Mouse (Mus musculus) heart, postnatal 0 days (tissue): ENCODE measurements around the gene Mfn2. TPM values are rescaled to one million over a fixed set of nuclear protein-coding genes. Genes with fewer than 3 reads are reported as not detected.

Experiments
- ATAC-seq: fragments of 200-750 bp; cut with Nextera tagmentation; 2 replicates; pipeline ENCODE4 v1.8.0; 2017; ENCODE audit warnings: low read depth, moderate number of reproducible peaks, moderate library complexity; ENCODE audit not compliant: insufficient read depth
- DNase-seq: peaks from one replicate; pipeline ENCODE4 v3.0.0-alpha.2; 2016; ENCODE audit warnings: low spot score
- H3K27ac ChIP-seq: fragments of 300-500 bp; sonication (generic); 2 replicates; pipeline ENCODE4 v1.5.1; 2014; ENCODE audit warnings: low read depth, mild to moderate bottlenecking
- H3K27me3 ChIP-seq: fragments of 300-500 bp; sonication (generic); 2 replicates; pipeline ENCODE4 v1.6.1; 2014; ENCODE audit warnings: low read length, mixed read lengths; ENCODE audit not compliant: control insufficient read depth, insufficient read depth
- H3K36me3 ChIP-seq: fragments of 300-500 bp; sonication (generic); replicated peaks from 2 replicates; pipeline ENCODE4 v1.6.1; 2014; ENCODE audit warnings: low read length, mixed read lengths; ENCODE audit not compliant: control insufficient read depth, insufficient read depth
- H3K4me1 ChIP-seq: fragments of 300-500 bp; sonication (generic); 2 replicates; pipeline ENCODE4 v1.6.1; 2014; ENCODE audit warnings: antibody characterized with exemption; ENCODE audit not compliant: control insufficient read depth, insufficient read depth
- H3K4me2 ChIP-seq: fragments of 300-500 bp; sonication (generic); 2 replicates; pipeline ENCODE4 v1.6.1; 2014; ENCODE audit warnings: low read depth, mild to moderate bottlenecking, low read length, moderate library complexity
- H3K4me3 ChIP-seq: fragments of 300-500 bp; sonication (generic); 2 replicates; pipeline ENCODE4 v1.5.1; 2014; ENCODE audit warnings: low read depth, low read length
- H3K9ac ChIP-seq: fragments of 300-500 bp; sonication (generic); replicated peaks from 2 replicates; pipeline ENCODE4 v1.6.1; 2014; ENCODE audit warnings: low read depth, low read length, mixed read lengths
- H3K9me3 ChIP-seq: fragments of 300-500 bp; sonication (generic); replicated peaks from 2 replicates; pipeline ENCODE4 v1.6.1; 2016; ENCODE audit warnings: low read length; ENCODE audit not compliant: control insufficient read depth
- CTCF ChIP-seq: IDR thresholded peaks from 2 replicates; pipeline ENCODE4 v1.5.1; 2016; ENCODE audit warnings: antibody characterized with exemption, control low read depth, low read depth
- EP300 ChIP-seq: IDR thresholded peaks from 2 replicates; pipeline ENCODE4 v1.6.1; 2016; ENCODE audit warnings: antibody characterized with exemption, low read depth
- WGBS: fragments of 180-500 bp; shearing (Covaris S2); extraction: QIAGEN DNeasy Blood & Tissue Kit; methylation state at CpG from one replicate; pipeline ENCODE4 v1.1.7; 2014; 5-methylcytosine and 5-hydroxymethylcytosine counted together
- polyA plus RNA-seq: library from polyadenylated mRNA; unstranded; fragments of >200 nt; fragmentation: Nextera tagmentation; extraction: Ambion mirVana; gene quantifications from 2 replicates; pipeline ENCODE4 v1.2.1, GENCODE M21; 2015
- total RNA-seq: library from RNA; depleted of rRNA; stranded (reverse); fragments of >200 nt; gene quantifications from 2 replicates; pipeline ENCODE4 v1.2.3, GENCODE M21; 2014; ENCODE audit warnings: low replicate concordance

Mfn2 gene
- total and polyA plus RNA-seq, 2 experiments from 2014 or later: 230 to 256 TPM

DNA sequence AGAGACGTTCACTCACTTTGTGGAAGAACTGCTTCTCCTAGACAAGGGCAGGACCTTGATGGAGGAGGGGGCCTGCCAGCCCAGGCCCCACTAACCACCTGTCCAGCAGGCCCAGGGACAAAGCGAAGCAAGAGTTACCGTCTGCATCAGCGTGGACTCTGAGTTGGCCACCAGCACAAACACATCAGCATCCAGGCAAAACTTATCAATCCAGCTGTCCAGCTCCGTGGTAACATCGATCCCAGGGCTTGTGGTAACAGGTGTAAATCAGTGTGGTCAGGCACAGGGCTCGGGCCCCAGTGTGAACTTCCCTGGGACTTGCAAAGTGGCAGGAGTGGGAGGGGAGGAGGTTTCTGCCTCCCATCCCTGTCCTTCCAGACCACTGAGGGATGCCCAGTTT lies 17.2 kb downstream of the Mfn2 start:
- DNase-seq (no peak), ATAC-seq (no peak)
- WGBS: 90% methylated on average over 7 of the region's 7 CpGs
- Histone ChIP-seq H3K9me3 (no peaks in the 10 kb centered on the region), H3K27ac (no peak overlapping the region), H3K36me3 (peaks cover 96% of the 10 kb centered on the region), H3K4me2 (no peak overlapping the region), H3K9ac (no peak overlapping the region), H3K4me3 (no peak overlapping the region), H3K27me3 (no peaks in the 10 kb centered on the region), H3K4me1 (no peaks in the 10 kb centered on the region)
- no peak for TF ChIP-seq EP300
- no peak for TF ChIP-seq CTCF

DNA sequence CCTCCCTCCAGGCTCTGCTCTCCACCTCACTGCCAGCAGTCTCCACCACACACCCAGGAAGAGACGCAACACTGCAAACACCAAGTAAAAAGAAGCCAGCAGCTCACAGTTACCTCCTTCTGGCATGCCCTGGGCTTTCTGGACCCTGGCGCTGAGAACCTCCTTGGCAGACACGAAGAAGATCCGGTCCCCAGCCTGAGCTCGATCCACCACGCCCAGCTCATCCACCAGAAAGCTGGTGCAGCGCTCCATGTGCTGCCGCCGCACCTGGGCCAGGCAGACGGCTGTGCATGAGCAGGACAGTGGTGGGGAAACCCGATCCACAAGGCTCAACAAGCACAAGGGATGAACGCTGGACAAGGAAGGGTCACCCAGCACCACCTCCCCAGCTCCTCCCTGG lies 18.3 kb downstream of the Mfn2 start:
- no peak overlapping the region for H3K27ac ChIP-seq
- 94% methylated on average over 12 of the region's 12 CpGs for WGBS
- H3K4me3 ChIP-seq: no peak overlapping the region
- ATAC-seq (no peak), DNase-seq (no peak)
- no peaks in the 10 kb centered on the region for H3K27me3 ChIP-seq
- no peak overlapping the region for H3K9ac ChIP-seq
- H3K4me2 ChIP-seq: no peak overlapping the region
- no peak for TF ChIP-seq EP300
- TF ChIP-seq CTCF: no peak
- no peaks in the 10 kb centered on the region for H3K9me3 ChIP-seq
- no peaks in the 10 kb centered on the region for H3K4me1 ChIP-seq
- H3K36me3 ChIP-seq: peaks cover 96% of the 10 kb centered on the region

DNA sequence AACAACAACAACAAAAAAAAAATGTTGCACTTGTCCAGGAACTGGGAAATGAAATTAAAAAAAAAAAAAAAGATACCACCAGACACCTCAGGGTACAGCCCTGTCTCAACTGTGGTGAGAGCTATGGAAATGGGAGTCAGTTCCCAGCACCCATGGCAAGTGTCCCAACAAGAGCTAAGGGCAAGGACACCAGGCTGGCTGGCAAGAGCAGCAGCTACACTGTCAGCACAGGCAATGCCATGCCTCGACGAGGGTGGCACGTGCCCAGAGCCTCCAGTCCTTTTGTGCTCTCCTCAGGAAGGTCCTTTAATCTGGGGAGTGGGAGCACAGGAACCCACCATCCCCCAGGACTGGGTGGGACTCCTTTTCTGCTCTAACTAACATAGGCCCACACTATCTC lies 20.4 kb downstream of the Mfn2 start:
- TF ChIP-seq EP300: no peak
- no peak for TF ChIP-seq CTCF
- H3K9ac ChIP-seq: no peak overlapping the region
- 93% methylated on average over 3 of the region's 3 CpGs for WGBS
- ATAC-seq: no peak
- no peak for DNase-seq
- no peaks in the 10 kb centered on the region for H3K4me1 ChIP-seq
- no peaks in the 10 kb centered on the region for H3K27me3 ChIP-seq
- H3K4me3 ChIP-seq: no peak overlapping the region
- no peak overlapping the region for H3K27ac ChIP-seq
- no peak overlapping the region for H3K4me2 ChIP-seq
- H3K9me3 ChIP-seq: no peaks in the 10 kb centered on the region
- peaks cover 94% of the 10 kb centered on the region for H3K36me3 ChIP-seq

DNA sequence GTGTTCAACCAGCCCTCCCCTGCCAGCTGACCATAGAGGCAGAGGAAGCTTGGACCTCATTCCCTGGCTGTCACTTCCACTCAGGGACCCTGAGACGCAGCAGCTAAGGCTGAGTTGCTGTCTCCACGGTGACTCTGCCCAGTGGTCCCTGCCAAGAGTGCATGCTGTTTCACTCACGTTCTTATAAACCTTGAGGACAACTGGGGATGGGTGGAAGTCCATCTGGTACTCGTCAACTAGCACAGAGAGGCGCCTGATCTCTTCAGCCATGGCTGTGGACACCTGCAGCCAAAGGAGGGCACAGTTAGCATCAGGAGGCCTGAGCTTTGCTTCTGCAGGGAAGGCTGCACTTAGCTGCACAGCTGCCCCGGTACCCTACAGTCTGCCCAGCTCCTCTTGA lies 21.5 kb downstream of the Mfn2 start:
- no peak for ATAC-seq
- H3K9ac ChIP-seq: no peak overlapping the region
- no peak overlapping the region for H3K4me3 ChIP-seq
- WGBS: 55% methylated on average over 6 of the region's 6 CpGs
- TF ChIP-seq CTCF: no peak
- no peak for TF ChIP-seq EP300
- H3K27ac ChIP-seq: no peak overlapping the region
- H3K4me1 ChIP-seq: no peaks in the 10 kb centered on the region
- H3K27me3 ChIP-seq: no peaks in the 10 kb centered on the region
- no peak overlapping the region for H3K4me2 ChIP-seq
- H3K9me3 ChIP-seq: no peaks in the 10 kb centered on the region
- DNase-seq: no peak
- peaks cover 94% of the 10 kb centered on the region for H3K36me3 ChIP-seq

DNA sequence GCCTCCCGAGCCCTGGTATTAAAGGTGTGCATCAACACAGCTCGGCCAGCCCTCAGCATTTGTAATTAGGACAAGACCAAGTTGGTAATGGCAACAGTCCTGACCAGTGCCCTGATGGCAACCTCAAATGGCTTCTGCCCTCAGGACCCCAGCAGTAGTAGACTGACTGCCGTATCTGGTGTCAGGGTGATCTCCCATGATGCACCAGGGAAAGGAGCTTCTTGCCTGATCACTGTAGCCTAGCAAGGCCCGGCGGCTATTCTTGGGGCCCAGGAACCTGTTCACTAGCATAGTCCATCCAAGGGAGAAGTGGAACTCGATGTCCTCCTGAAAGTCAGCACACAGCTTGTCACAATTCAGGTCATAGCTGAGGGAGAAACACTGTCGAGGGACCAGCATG lies 22.7 kb downstream of the Mfn2 start:
- H3K4me2 ChIP-seq: no peak overlapping the region

DNA sequence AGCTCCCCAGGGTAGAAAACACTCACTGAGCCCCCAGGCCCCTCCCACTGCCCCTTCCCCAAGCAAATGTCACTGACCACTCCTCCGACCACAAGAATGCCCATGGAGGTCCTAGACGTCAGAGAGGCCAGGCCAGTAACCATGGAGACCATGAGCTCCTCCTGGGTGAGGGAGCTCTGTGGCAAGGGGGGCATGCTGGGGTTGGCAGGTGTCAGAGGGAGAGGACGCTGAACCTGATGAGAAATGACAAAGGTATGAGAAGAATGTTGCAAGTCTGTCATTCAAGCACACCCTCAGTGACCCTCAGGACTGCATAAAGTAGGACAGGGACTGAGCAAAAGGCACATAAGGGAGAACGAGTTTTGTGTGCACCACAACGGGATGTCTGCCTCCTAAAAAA lies 24.6 kb downstream of the Mfn2 start:
- no peak overlapping the region for H3K9ac ChIP-seq
- no peaks in the 10 kb centered on the region for H3K9me3 ChIP-seq
- WGBS: 47% methylated on average over 5 of the region's 5 CpGs
- no peak for TF ChIP-seq EP300
- TF ChIP-seq CTCF: no peak
- no peaks in the 10 kb centered on the region for H3K27me3 ChIP-seq
- DNase-seq: no peak
- H3K4me2 ChIP-seq: no peak overlapping the region
- no peak overlapping the region for H3K4me3 ChIP-seq
- H3K27ac ChIP-seq: no peak overlapping the region
- no peak; the same call in 1 of the 2 replicates for ATAC-seq
- H3K4me1 ChIP-seq: no peaks in the 10 kb centered on the region
- H3K36me3 ChIP-seq: peaks cover 92% of the 10 kb centered on the region

More for the DNA sequence above, 22.7 kb downstream of the Mfn2 start:
- DNase-seq: no peak
- no peak overlapping the region for H3K9ac ChIP-seq
- H3K27me3 ChIP-seq: no peaks in the 10 kb centered on the region
- H3K27ac ChIP-seq: no peak overlapping the region
- no peaks in the 10 kb centered on the region for H3K9me3 ChIP-seq
- no peaks in the 10 kb centered on the region for H3K4me1 ChIP-seq
- ATAC-seq: no peak
- TF ChIP-seq CTCF (no peak), EP300 (no peak)
- peaks cover 92% of the 10 kb centered on the region for H3K36me3 ChIP-seq
- WGBS: 92% methylated on average over 7 of the region's 7 CpGs
- H3K4me3 ChIP-seq: no peak overlapping the region
